Mouse (Mus musculus): Measurements from ENCODE around the gene Ccdc194. TPM values are rescaled to one million over a fixed set of nuclear protein-coding genes. Genes with fewer than 3 reads are reported as not detected.
A peak's percentile ranks its signal among the peaks of the same experiment; 100 is the strongest.

The Ccdc194 gene
- polyA plus RNA-seq, 1 experiment from 2014 or later: 0.49 TPM

DNA sequence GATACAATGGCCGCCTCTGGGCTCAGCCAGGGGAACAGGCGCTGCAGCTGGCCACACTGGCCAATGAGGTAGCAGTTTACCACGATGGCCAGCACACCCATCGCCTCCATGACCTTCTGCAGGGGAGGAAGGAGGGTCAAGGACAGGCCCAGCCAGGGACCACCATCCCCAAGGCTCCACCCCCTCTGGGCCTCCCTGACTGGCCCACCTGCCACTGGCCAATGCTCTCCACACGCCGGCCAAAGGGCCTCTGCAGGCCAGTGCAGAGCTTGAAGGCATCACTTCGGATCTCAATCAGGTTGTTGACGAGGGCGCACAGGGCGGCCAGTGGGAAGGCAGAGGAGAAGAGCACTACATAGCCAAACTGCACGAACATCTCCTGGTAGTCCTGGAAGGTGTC, 46.6 kb downstream of the Ccdc194 start:
- no peak for ATAC-seq (ENCODE audit: low FRiP score)
- peaks cover 60% of the 10 kb centered on the region for H3K4me1 ChIP-seq (replicated peaks)
- H3K27ac ChIP-seq: no peak overlapping the region
- H3K4me2 ChIP-seq: no peak overlapping the region
- H3K27me3 ChIP-seq: 0 out of 2 replicates have a peak, but pooled peaks cover 7% of the 10 kb centered on the region
- H3K36me3 ChIP-seq: peaks cover 74% of the 10 kb centered on the region
- no peak overlapping the region for H3K4me3 ChIP-seq
- H3K9me3 ChIP-seq: no peaks in the 10 kb centered on the region
- no peak overlapping the region for H3K9ac ChIP-seq
- WGBS: 92% methylated on average over 11 of the region's 11 CpGs

DNA sequence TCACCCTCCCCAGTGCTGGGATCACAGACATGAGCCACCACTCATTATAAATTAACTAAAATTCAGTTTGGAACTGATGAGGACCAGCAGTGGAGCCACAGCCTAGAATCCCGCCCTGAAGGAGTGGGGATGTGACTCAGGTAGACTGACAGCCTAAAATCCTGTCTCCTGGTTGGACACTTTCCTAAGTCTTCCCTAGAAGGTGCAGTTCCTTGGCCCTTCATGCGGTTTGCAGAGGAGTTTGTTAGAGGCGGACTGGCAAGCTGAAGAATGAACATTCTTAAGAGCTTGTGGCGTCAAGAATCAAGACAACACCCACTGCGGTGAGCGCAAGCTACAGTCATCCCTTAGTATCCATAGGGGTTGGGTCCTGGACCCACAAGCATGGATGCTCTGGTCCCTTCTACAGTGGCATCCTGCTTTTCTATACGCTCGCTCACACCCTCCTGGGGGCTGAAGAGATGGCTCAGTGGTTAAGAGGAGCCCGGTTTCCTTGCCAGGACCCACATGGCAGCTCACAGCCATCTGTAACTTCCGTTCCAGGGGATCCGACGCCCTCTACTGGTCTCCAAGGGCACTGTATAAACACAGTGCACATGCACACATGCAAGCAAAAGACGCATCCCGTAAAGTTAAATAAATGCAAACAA, 48.2 kb downstream of the Ccdc194 start:
- peak overlapping the region; percentile 53 for H3K4me3 ChIP-seq
- H3K4me2 ChIP-seq: peak overlapping the region; percentile 72
- 36% methylated on average over 14 of the region's 14 CpGs for WGBS
- peak overlapping the region; percentile 93 for H3K27ac ChIP-seq
- 0 out of 2 replicates have a peak, but pooled peaks cover 7% of the 10 kb centered on the region for H3K27me3 ChIP-seq
- peaks cover 44% of the 10 kb centered on the region for H3K4me1 ChIP-seq (replicated peaks)
- no peaks in the 10 kb centered on the region for H3K9me3 ChIP-seq
- peaks cover 74% of the 10 kb centered on the region for H3K36me3 ChIP-seq
- ATAC-seq (ENCODE audit: low FRiP score): no peak
- H3K9ac ChIP-seq: peak overlapping the region; percentile 80

DNA sequence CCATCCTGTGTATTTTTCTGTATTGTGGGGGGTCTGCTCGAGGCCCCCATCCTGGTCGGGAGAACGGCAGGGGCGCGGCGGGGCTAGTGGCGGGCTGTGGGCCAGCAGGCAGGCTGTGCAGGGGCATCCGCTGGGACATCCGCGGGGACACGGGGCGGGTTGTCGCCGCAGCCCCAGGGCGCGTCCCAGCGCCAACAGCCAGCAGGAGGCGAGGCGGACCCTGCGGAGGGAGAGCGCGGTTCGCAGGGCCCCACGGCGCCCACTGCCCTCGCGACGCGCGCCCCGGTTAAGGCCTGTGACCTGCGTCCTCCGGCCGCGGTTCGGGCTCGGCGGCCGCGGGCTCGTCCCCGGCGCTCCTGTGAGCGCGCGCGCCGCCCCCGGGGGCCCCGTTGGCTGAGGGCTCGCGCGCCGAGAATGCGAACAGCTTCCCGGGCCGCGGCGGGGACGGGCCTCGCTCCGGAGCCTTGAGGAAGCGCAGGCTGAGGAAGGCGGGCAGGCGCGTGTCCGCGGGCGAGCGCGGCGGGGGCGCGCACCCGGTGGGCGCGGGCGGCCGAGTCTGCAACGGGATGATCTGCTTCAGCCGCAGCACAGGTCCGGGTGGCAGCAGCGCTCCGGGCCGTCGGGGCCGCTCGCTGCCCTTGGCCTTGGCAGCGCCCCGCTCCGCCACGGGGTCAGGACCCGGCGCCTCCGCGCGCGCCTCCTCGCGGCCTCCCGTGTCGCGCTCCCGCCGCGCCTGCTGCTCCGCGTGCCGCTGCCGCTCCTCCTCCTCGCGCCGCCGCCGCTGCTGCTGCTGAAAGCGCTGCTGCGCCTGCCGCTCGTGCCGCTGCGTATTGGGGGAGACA, 49.2 kb downstream of the Ccdc194 start:
- under 1% methylated on average over 85 of the region's 121 CpGs for WGBS
- Histone ChIP-seq H3K36me3 (peaks cover 74% of the 10 kb centered on the region), H3K9ac (peak overlapping the region; percentile 80), H3K27me3 (0 out of 2 replicates have a peak, but pooled peaks cover 3% of the 10 kb centered on the region), H3K4me2 (peak overlapping the region; percentile 72), H3K27ac (peak overlapping the region; percentile 93), H3K4me1 (replicated peaks) (peaks cover 35% of the 10 kb centered on the region), H3K4me3 (peak overlapping the region; percentile 53), H3K9me3 (no peaks in the 10 kb centered on the region)
- ATAC-seq (ENCODE audit: low FRiP score): peak; percentile 60

DNA sequence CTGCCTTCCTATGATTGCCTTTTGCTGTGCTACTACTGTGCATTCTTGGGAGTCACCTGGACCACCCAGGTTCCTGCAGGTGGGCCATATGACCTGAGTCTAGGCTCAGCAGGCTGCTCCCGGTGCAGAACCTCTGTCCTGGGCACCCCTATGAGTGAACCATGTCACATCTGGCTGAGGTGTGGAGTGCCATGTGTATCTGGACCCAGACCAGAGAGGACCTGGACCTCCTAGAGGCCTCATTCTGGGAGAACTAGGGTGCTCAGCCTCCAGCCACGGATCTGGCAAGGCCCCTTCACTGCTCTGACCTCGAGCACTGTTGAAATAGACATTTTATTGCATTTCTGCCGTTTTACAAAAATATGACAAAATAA, 49.8 kb downstream of the Ccdc194 start:
- H3K4me2 ChIP-seq: peak overlapping the region; percentile 72
- no peak for ATAC-seq (ENCODE audit: low FRiP score)
- H3K4me1 ChIP-seq (replicated peaks): peaks cover 35% of the 10 kb centered on the region
- peak overlapping the region; percentile 53 for H3K4me3 ChIP-seq
- no peaks in the 10 kb centered on the region for H3K9me3 ChIP-seq
- peak overlapping the region; percentile 93 for H3K27ac ChIP-seq
- 0 out of 2 replicates have a peak, but pooled peaks cover 3% of the 10 kb centered on the region for H3K27me3 ChIP-seq
- H3K9ac ChIP-seq: peak overlapping the region; percentile 80
- WGBS: 25% methylated on average over 4 of the region's 4 CpGs
- H3K36me3 ChIP-seq: peaks cover 73% of the 10 kb centered on the region

DNA sequence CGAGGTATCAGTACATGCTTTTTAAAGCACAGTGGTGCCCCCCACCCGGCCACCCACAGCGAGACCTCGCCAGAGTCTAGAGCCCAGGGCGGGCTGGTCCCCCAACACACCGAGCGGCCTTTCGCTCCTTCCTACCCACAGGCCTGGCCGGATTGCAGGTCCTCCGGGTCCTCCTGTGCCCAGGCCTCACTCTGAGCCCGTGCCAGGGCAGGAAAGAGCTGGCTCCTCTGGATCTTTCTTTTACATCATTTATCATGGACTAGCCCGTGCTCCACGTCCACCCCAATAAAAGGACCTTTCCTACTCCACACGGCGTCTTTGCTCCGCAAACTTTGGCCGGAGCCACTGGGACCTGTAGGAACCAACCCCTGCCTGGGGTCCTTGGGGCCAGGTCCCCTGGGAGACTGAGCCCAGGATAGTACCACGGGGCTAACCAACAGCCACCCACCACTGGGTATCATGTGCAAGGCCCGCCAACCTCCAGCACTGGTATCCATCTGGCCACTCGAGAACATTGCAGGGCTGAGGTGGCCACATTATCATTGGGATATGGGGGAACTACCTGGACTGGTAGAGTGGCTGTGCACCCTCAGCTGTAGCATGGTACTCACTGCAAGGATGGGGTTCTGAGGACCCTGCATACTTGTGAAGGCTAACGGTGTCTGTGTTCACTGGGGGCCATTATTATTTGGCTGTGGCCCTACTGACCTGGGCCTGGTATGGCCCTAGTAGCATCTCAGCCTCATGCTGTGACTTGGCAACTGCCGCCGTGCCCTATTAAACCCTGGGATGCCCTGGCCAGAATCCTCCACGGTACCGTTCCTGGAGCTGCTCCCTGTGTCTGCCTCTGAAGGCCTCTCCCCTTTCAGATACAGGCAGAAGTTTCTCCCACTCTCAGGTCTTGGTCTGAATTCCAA, 50.5 kb downstream of the Ccdc194 start:
- Histone ChIP-seq H3K4me3 (peak overlapping the region; percentile 53), H3K27ac (peak overlapping the region; percentile 93), H3K4me2 (peak overlapping the region; percentile 72; the same call in 1 of the 2 replicates), H3K4me1 (replicated peaks) (peaks cover 39% of the 10 kb centered on the region), H3K36me3 (peaks cover 70% of the 10 kb centered on the region), H3K9ac (peak overlapping the region; percentile 80; the same call in 1 of the 2 replicates), H3K9me3 (no peaks in the 10 kb centered on the region), H3K27me3 (no peaks in the 10 kb centered on the region)
- 88% methylated on average over 25 of the region's 25 CpGs for WGBS
- peak; percentile 3; the same call in 1 of the 2 replicates for ATAC-seq (ENCODE audit: low FRiP score)

DNA sequence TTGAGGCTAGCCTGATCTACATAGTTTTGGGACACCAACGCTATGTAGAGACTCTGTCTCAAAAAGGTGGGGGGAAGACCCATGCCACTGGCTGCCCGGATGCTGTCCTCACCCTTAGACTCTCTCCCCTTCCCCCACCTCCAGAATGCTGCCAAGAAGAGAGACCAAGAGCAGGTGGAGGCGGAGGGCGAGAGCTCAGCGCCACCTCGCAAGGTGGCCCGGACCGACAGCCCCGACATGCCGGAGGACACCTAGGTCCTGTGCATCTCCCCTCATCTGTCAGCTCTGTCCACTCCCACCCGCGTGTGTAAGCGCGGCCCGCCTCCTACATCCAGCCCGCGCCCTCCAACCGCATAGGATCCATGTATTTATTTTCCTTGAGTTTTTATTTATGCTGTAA, 51.2 kb downstream of the Ccdc194 start:
- ATAC-seq (ENCODE audit: low FRiP score): no peak
- H3K36me3 ChIP-seq: peaks cover 63% of the 10 kb centered on the region
- peaks cover 44% of the 10 kb centered on the region for H3K4me1 ChIP-seq (replicated peaks)
- no peaks in the 10 kb centered on the region for H3K27me3 ChIP-seq
- H3K4me2 ChIP-seq: no peak overlapping the region
- no peak overlapping the region for H3K4me3 ChIP-seq
- no peak overlapping the region for H3K9ac ChIP-seq
- H3K9me3 ChIP-seq: no peaks in the 10 kb centered on the region
- WGBS: 96% methylated on average over 18 of the region's 18 CpGs
- H3K27ac ChIP-seq: no peak overlapping the region

DNA sequence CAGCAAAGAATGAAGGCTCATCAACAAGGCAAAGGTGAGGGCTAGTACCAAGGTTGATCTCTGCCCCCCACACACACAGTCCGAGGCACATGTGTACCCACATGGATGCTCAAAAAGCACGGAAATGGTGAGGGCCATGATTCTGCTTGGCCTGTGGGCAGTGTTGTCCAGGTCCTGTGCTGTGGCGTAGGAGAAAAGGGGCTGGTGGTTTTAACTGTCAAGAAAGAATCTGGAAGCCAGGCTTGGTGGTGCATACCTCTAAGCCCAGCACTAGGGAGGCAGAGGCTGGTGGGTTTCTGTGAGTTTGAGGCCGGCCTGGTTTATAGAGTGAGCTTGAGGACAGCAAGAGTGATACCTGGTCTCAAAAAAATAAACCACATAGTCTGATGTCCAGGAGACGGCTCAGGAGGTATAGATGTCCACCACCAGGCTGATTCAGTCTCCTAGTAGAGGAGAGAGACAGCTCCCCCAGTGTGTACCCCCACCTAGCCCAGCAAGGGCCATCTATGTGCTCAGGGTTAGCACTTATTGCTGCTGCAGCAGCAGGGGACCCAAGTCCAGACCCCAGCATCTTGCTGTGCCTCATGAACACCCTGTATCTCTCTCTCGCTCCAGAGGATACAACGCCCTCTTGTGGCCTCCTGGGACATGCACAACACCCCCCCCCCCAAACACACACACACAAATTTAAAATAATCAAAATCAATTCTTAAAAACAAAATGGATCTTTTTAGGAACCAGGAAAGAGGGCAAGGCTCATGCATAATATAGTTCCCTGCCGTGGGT, 52.7 kb downstream of the Ccdc194 start:
- Histone ChIP-seq H3K9me3 (no peaks in the 10 kb centered on the region), H3K27me3 (no peaks in the 10 kb centered on the region), H3K4me1 (replicated peaks) (peaks cover 44% of the 10 kb centered on the region), H3K4me3 (no peak overlapping the region), H3K4me2 (no peak overlapping the region), H3K27ac (no peak overlapping the region), H3K9ac (no peak overlapping the region), H3K36me3 (peaks cover 53% of the 10 kb centered on the region)
- WGBS: 88% methylated on average over 8 of the region's 8 CpGs
- ATAC-seq (ENCODE audit: low FRiP score): no peak

DNA sequence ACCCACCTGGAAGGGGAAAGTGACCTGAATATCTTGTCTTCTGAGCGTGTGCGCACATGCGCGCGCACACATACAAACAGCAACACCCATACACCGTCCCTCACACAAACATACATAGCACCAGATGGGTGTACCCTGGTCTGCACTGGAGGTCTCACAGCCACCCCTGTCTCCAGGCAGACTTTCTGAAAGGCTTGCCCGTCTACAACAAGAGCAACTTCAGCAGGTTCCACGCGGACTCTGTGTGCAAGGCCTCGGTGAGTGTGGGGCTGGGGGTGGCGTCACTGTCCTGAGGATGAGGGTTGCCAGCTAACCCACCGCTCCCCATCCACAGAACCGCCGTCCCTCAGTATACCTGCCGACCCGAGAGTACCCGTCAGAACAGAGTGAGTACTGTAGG, 53.6 kb downstream of the Ccdc194 start:
- no peak overlapping the region for H3K4me2 ChIP-seq
- H3K9ac ChIP-seq: no peak overlapping the region
- peaks cover 35% of the 10 kb centered on the region for H3K4me1 ChIP-seq (replicated peaks)
- WGBS: 96% methylated on average over 17 of the region's 17 CpGs
- H3K4me3 ChIP-seq: no peak overlapping the region
- no peaks in the 10 kb centered on the region for H3K9me3 ChIP-seq
- H3K36me3 ChIP-seq: peaks cover 53% of the 10 kb centered on the region
- H3K27me3 ChIP-seq: no peaks in the 10 kb centered on the region
- no peak overlapping the region for H3K27ac ChIP-seq
- ATAC-seq (ENCODE audit: low FRiP score): no peak

DNA sequence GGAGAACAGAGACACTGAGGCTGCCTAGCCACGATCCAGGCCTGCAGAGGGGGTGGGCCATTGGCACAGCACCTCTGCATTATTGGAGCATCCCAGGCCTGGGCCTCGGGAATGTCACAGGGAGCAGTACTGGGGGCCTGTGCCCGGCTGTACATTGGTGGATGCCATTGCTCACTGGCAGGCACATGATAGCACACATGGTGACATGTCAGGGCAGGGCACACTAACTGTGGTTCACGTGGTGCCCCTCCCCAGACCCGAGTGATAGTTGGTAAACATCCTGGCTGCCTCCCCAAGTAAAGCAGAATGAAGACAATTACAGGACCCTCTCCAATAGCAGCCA, 54.6 kb downstream of the Ccdc194 start:
- H3K9me3 ChIP-seq: no peaks in the 10 kb centered on the region
- peak overlapping the region; percentile 75; the same call in 1 of the 2 replicates for H3K4me3 ChIP-seq
- peaks cover 53% of the 10 kb centered on the region for H3K36me3 ChIP-seq
- WGBS: 81% methylated on average over 5 of the region's 5 CpGs
- H3K4me1 ChIP-seq (replicated peaks): peaks cover 30% of the 10 kb centered on the region
- no peak overlapping the region for H3K27ac ChIP-seq
- peak overlapping the region; percentile 10; the same call in 1 of the 2 replicates for H3K4me2 ChIP-seq
- H3K27me3 ChIP-seq: no peaks in the 10 kb centered on the region
- ATAC-seq (ENCODE audit: low FRiP score): no peak
- peak overlapping the region; percentile 83; the same call in 1 of the 2 replicates for H3K9ac ChIP-seq

DNA sequence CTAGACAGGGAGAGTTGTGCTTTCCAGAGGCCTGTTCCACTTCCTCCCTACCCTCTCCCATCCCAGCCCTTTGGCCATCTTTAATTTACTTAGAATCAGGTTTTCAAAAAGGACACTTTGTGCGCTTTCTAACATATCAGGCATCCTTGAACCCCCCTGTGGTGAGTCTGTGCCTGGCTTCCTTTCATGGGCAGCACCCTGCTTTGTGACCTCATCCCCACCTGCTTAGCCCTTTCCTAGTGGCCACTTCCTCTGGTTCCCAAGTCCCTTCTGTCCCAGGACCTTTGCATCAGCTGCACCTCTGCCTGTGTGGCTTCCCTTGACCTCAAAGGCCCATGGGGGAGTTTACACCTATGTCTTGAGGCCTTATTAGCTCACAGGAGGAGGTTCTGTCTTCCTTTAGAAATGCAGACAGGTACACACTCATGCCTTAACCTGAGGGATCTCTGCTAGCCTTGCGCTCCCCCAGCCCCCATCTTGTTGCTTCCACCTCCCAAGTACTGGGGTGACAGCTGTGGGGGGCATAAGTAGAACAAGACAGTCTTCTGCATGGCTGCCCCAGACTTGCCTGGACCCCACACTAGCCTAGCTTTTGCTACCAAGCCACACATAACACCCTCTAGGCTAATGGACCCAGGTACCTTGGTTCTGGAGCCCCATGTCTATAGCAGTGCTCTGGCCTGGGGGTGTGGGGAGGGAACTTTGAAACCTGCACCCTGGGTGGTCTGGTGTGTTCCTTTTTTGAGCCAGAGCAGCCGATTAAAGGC, 55.2 kb downstream of the Ccdc194 start:
- H3K4me3 ChIP-seq: peak overlapping the region; percentile 75
- WGBS: 83% methylated on average over 3 of the region's 3 CpGs
- no peaks in the 10 kb centered on the region for H3K9me3 ChIP-seq
- ATAC-seq (ENCODE audit: low FRiP score): no peak
- peak overlapping the region; percentile 83 for H3K9ac ChIP-seq
- H3K27ac ChIP-seq: no peak overlapping the region
- peaks cover 30% of the 10 kb centered on the region for H3K4me1 ChIP-seq (replicated peaks)
- no peaks in the 10 kb centered on the region for H3K27me3 ChIP-seq
- peaks cover 49% of the 10 kb centered on the region for H3K36me3 ChIP-seq
- H3K4me2 ChIP-seq: peak overlapping the region; percentile 75

Data from hindbrain, embryonic 13.5 days (tissue).